Mouse (Mus musculus): ENCODE data around the gene Klk10. TPM values are rescaled to one million over a fixed set of nuclear protein-coding genes. Genes with fewer than 3 reads are reported as not detected.

Gene Klk10
- polyA plus RNA-seq, 2 experiments: 0.02 TPM; not detected in 1

DNA sequence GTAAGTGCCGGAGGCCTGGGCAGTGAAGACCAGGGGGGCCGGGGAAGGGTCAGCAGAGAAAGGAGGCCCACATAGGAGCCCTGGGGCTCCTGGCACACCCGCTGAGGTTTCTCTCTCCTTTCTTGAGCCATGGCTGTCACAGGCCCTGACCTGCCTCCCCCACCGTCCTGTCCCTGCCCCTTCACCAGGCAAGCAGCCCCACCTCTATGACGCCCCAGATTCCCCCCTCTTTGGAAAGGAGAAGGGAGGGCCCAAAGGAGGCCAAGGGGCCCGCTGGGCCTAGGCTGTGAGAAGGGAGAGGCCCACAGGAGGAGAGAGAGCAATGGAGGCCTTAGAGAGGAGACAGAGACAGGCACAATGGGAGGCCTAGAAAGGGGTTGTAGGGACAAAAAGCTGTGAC is 6.0 kb upstream of the Klk10 start:
- DNase-seq (ENCODE audit: low read depth in 3 of 3, low spot score in 3 of 3) (no peak), ATAC-seq (ENCODE audit: insufficient read depth) (no peak)
- no peaks in the 10 kb centered on the region for H3K9me3 ChIP-seq (ENCODE audit: control insufficient read depth, low read length)
- no peaks in the 10 kb centered on the region for H3K27me3 ChIP-seq (ENCODE audit: control insufficient read depth, insufficient read depth, low read length)
- no peaks in the 10 kb centered on the region for H3K36me3 ChIP-seq (replicated peaks; ENCODE audit: control insufficient read depth, insufficient read depth, low read depth)
- no peak overlapping the region for H3K4me2 ChIP-seq (ENCODE audit: low read depth)
- no peak overlapping the region for H3K9ac ChIP-seq (replicated peaks)
- 62% methylated on average over 6 of the region's 6 CpGs for WGBS (ENCODE audit: insufficient replicate concordance)
- no peak overlapping the region for H3K4me3 ChIP-seq (ENCODE audit: insufficient read depth in 1 of 2, low read depth in 2 of 2, low read length in 2 of 2)
- TF ChIP-seq EP300 (IDR thresholded peaks at IDR 0.05; ENCODE audit: low read depth) (no peak), CTCF (IDR thresholded peaks at IDR 0.05; ENCODE audit: low read depth) (no peak)
- no peaks in the 10 kb centered on the region for H3K4me1 ChIP-seq (replicated peaks; ENCODE audit: control insufficient read depth in 2 of 2, insufficient read depth in 2 of 2, low read length in 1 of 2)
- no peak overlapping the region for H3K27ac ChIP-seq

DNA sequence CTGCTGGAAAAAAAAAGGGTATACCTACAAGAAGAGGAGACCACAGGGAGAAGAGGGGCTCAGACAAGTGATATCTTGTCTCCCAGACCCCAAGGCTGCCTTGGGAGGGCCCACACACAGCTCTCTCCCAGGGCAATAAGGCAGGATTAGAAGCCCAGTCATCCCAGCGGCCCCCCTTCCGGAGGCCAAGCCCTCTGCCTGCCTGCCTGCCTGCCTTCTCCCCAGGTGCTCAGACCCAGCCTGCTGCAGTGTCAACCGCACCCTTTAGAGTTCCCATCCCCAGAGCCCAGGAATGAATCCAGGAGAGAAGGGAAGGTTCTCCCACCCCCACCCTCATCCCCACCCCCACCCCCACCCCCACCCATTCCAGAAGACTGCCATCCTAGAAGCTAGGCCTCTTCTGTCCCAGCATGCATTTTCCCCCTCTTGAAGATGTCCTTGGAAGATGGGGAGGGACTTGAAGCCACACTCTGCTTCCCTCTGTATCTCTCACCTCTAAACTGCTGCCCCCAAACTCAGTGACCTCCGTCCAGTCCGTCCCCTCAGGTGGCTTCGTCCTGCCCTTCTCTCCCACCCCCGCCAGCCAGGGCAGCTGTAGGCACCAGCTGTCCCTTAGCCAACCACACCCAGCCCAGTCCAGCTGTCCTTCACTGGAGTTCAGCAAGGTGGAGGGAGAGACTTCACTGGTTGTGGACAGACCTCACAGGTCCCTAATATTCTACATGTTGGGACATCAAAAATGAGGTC is 5.4 kb upstream of the Klk10 start:
- no peak overlapping the region for H3K4me2 ChIP-seq (ENCODE audit: low read depth)
- no peak overlapping the region for H3K4me3 ChIP-seq (ENCODE audit: insufficient read depth in 1 of 2, low read depth in 2 of 2, low read length in 2 of 2)
- no peaks in the 10 kb centered on the region for H3K36me3 ChIP-seq (replicated peaks; ENCODE audit: control insufficient read depth, insufficient read depth, low read depth)
- no peak for DNase-seq (ENCODE audit: low read depth in 3 of 3, low spot score in 3 of 3)
- H3K9ac ChIP-seq (replicated peaks): no peak overlapping the region
- 49% methylated on average over 7 of the region's 7 CpGs for WGBS (ENCODE audit: insufficient replicate concordance)
- no peak overlapping the region for H3K27ac ChIP-seq
- no peak for TF ChIP-seq CTCF (IDR thresholded peaks at IDR 0.05; ENCODE audit: low read depth)
- no peak for TF ChIP-seq EP300 (IDR thresholded peaks at IDR 0.05; ENCODE audit: low read depth)
- no peak for ATAC-seq (ENCODE audit: insufficient read depth)
- no peaks in the 10 kb centered on the region for H3K27me3 ChIP-seq (ENCODE audit: control insufficient read depth, insufficient read depth, low read length)
- H3K4me1 ChIP-seq (replicated peaks; ENCODE audit: control insufficient read depth in 2 of 2, insufficient read depth in 2 of 2, low read length in 1 of 2): no peaks in the 10 kb centered on the region
- no peaks in the 10 kb centered on the region for H3K9me3 ChIP-seq (ENCODE audit: control insufficient read depth, low read length)

DNA sequence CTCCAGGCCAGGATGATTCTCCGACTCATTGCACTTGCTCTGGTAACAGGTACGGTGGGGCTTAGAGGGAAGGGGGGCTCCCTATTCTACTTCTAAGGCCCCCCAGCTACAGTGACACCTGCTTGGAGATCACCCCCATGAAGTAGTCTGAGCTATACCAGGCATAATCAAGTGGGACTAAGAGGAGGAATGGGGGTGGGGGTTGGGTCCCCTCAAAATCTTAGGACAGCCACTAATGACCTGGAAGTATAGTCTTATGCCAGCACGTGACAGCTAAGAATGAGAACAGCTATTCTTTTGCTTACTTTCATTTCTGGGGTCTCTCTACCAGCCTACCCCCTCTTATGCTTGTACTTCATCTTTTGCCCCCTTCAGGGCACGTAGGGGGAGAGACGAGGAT is 4.3 kb upstream of the Klk10 start:
- 68% methylated on average over 5 of the region's 5 CpGs for WGBS (ENCODE audit: insufficient replicate concordance)
- Histone ChIP-seq H3K9ac (replicated peaks) (no peak overlapping the region), H3K4me3 (ENCODE audit: insufficient read depth in 1 of 2, low read depth in 2 of 2, low read length in 2 of 2) (no peak overlapping the region), H3K4me1 (replicated peaks; ENCODE audit: control insufficient read depth in 2 of 2, insufficient read depth in 2 of 2, low read length in 1 of 2) (no peaks in the 10 kb centered on the region), H3K4me2 (ENCODE audit: low read depth) (no peak overlapping the region), H3K9me3 (ENCODE audit: control insufficient read depth, low read length) (no peaks in the 10 kb centered on the region), H3K27me3 (ENCODE audit: control insufficient read depth, insufficient read depth, low read length) (no peaks in the 10 kb centered on the region), H3K27ac (no peak overlapping the region), H3K36me3 (replicated peaks; ENCODE audit: control insufficient read depth, insufficient read depth, low read depth) (no peaks in the 10 kb centered on the region)
- ATAC-seq (ENCODE audit: insufficient read depth): no peak
- no peak for DNase-seq (ENCODE audit: low read depth in 3 of 3, low spot score in 3 of 3)
- no peak for TF ChIP-seq CTCF (IDR thresholded peaks at IDR 0.05; ENCODE audit: low read depth)

- no peak overlapping the region for H3K27ac ChIP-seq
- H3K9me3 ChIP-seq (ENCODE audit: control insufficient read depth, low read length): no peaks in the 10 kb centered on the region
- no peak overlapping the region for H3K9ac ChIP-seq (replicated peaks)
- DNase-seq (ENCODE audit: low read depth in 3 of 3, low spot score in 3 of 3) (no peak), ATAC-seq (ENCODE audit: insufficient read depth) (no peak)
- no peak overlapping the region for H3K4me3 ChIP-seq (ENCODE audit: insufficient read depth in 1 of 2, low read depth in 2 of 2, low read length in 2 of 2)
- no peaks in the 10 kb centered on the region for H3K4me1 ChIP-seq (replicated peaks; ENCODE audit: control insufficient read depth in 2 of 2, insufficient read depth in 2 of 2, low read length in 1 of 2)
- no peaks in the 10 kb centered on the region for H3K27me3 ChIP-seq (ENCODE audit: control insufficient read depth, insufficient read depth, low read length)
- H3K36me3 ChIP-seq (replicated peaks; ENCODE audit: control insufficient read depth, insufficient read depth, low read depth): no peaks in the 10 kb centered on the region
- TF ChIP-seq CTCF (IDR thresholded peaks at IDR 0.05; ENCODE audit: low read depth) (no peak), EP300 (IDR thresholded peaks at IDR 0.05; ENCODE audit: low read depth) (no peak)
- 58% methylated on average over 12 of the region's 12 CpGs for WGBS (ENCODE audit: insufficient replicate concordance)
- no peak overlapping the region for H3K4me2 ChIP-seq (ENCODE audit: low read depth)
Observed at GRCm38 (mm10) chr7:43777423-43777822, 3.4 kb upstream of the Klk10 start.

DNA sequence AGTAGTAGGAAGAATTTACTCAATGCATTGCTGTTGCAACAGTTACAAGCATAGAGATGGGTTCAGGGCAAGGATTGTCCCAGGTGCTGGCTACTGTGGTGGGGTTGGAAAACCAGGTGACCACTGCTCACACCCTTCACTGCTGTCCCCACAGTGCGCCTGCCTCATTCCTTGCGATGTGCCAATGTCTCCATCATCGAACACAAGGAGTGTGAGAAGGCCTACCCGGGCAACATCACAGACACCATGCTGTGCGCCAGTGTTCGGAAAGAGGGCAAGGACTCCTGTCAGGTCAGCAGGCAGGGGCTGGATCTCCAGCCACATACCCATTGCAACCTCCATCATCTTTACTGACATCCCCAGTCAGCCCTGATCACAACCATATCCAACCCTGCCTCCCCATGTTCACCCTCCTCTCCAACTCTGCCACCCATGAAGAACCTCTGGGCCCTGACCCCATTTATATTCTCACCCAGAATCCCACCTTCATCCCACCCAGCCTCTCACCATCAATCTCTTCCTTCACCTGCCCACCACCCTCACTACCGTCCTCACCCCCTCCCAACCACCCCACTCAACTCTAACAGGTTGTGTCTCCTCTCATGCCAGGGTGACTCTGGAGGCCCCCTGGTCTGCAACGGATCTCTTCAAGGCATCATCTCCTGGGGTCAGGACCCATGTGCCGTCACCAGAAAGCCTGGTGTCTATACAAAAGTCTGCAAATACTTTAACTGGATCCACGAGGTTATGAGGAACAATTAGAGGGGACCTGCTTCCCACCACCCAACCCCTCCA is 2.5 kb upstream of the Klk10 start:
- H3K9me3 ChIP-seq (ENCODE audit: control insufficient read depth, low read length): no peaks in the 10 kb centered on the region
- H3K36me3 ChIP-seq (replicated peaks; ENCODE audit: control insufficient read depth, insufficient read depth, low read depth): no peaks in the 10 kb centered on the region
- DNase-seq (ENCODE audit: low read depth in 3 of 3, low spot score in 3 of 3) (no peak), ATAC-seq (ENCODE audit: insufficient read depth) (no peak)
- TF ChIP-seq CTCF (IDR thresholded peaks at IDR 0.05; ENCODE audit: low read depth): no peak
- H3K4me1 ChIP-seq (replicated peaks; ENCODE audit: control insufficient read depth in 2 of 2, insufficient read depth in 2 of 2, low read length in 1 of 2): no peaks in the 10 kb centered on the region
- no peak overlapping the region for H3K27ac ChIP-seq
- no peak overlapping the region for H3K4me3 ChIP-seq (ENCODE audit: insufficient read depth in 1 of 2, low read depth in 2 of 2, low read length in 2 of 2)
- no peak overlapping the region for H3K9ac ChIP-seq (replicated peaks)
- 64% methylated on average over 10 of the region's 10 CpGs for WGBS (ENCODE audit: insufficient replicate concordance)
- no peaks in the 10 kb centered on the region for H3K27me3 ChIP-seq (ENCODE audit: control insufficient read depth, insufficient read depth, low read length)
- H3K4me2 ChIP-seq (ENCODE audit: low read depth): no peak overlapping the region

All from liver, embryonic 14.5 days (tissue).